Mouse (Mus musculus) intestine, embryonic 15.5 days (tissue): ENCODE measurements at regions not wholly inside any gene's neighbourhood (a gene's known extent, or its start where the extent isn't known, plus 50 kb on each side); places are given as distances from the start of the nearest gene placed in this dataset.

Experiments used
- ATAC-seq: fragments of 200-750 bp; cut with Nextera tagmentation; 2 replicates; pipeline ENCODE4 v1.8.0; 2017; ENCODE audit warnings: moderate TSS enrichment, moderate library complexity
- H3K27ac ChIP-seq: fragments of 300-500 bp; sonication (generic); 2 replicates; pipeline ENCODE4 v1.5.1; 2015; ENCODE audit warnings: mild to moderate bottlenecking, inconsistent platforms
- H3K27me3 ChIP-seq: fragments of 300-500 bp; sonication (generic); replicated peaks from 2 replicates; pipeline ENCODE4 v1.6.1; 2015; ENCODE audit warnings: inconsistent platforms
- H3K36me3 ChIP-seq: fragments of 300-500 bp; sonication (generic); 2 replicates; pipeline ENCODE4 v1.6.1; 2015; ENCODE audit warnings: inconsistent platforms
- H3K4me1 ChIP-seq: fragments of 300-500 bp; sonication (generic); replicated peaks from 2 replicates; pipeline ENCODE4 v1.6.1; 2015; ENCODE audit warnings: inconsistent platforms
- H3K4me2 ChIP-seq: fragments of 300-500 bp; sonication (generic); replicated peaks from 2 replicates; pipeline ENCODE4 v1.6.1; 2015; ENCODE audit warnings: mild to moderate bottlenecking, inconsistent platforms
- H3K4me3 ChIP-seq: fragments of 300-500 bp; sonication (generic); replicated peaks from 2 replicates; pipeline ENCODE4 v1.5.1; 2015; ENCODE audit warnings: inconsistent platforms
- H3K9ac ChIP-seq: fragments of 300-500 bp; sonication (generic); 2 replicates; pipeline ENCODE4 v1.6.1; 2015; ENCODE audit warnings: inconsistent platforms
- H3K9me3 ChIP-seq: fragments of 300-500 bp; sonication (generic); 2 replicates; pipeline ENCODE4 v1.6.1; 2016; ENCODE audit warnings: inconsistent platforms
- WGBS: fragments of 180-500 bp; shearing (Covaris S2); methylation state at CpG from one replicate; pipeline ENCODE4 v1.1.7; 2015; 5-methylcytosine and 5-hydroxymethylcytosine counted together

DNA sequence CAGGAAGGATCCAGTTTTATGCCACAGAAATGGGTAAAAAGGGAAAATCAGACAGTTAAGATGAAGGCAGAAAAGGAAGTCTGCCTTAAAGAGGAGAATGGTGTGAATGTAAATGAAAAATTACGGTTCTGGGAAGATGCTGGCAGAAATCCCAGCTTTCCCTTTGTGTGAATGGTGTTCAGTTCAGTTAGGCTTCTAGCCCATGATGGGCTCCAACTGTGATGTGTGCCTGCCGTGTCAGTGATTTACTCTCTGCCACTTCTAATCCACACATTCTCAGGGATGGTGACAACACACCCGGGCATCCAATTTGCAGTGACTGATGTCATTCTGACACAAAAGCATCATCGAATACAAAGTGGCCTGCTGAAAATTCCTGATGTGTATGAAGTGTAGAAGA, 1171.6 kb downstream of the Gsdmc2 start:
- 61% methylated on average over 4 of the region's 4 CpGs for WGBS
- H3K36me3 ChIP-seq = no peaks in the 10 kb centered on the region
- no peaks in the 10 kb centered on the region for H3K9me3 ChIP-seq
- no peak overlapping the region for H3K4me3 ChIP-seq
- H3K9ac ChIP-seq = no peak overlapping the region
- no peak overlapping the region for H3K4me2 ChIP-seq
- no peak overlapping the region for H3K27ac ChIP-seq
- H3K27me3 ChIP-seq = no peaks in the 10 kb centered on the region
- ATAC-seq = no peak
- no peaks in the 10 kb centered on the region for H3K4me1 ChIP-seq

DNA sequence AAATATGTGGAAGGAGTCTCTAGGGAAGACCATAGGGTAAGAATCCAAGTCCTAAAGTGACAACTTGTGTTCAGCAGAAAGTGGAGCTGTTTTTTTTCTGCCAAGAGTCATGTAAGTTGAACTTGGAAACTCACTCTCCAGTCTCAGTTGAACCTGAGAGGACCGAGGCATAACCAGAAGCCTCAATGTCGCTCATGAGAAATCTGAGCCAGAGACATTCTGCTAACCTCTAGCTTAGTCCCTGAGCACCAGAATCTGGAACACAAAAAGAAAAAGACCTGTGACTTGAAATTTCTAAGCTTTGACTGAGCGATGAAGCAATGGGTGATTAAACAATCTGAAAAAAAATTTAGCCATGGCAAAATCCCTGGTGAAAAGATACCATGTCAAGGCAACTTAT, 1175.0 kb downstream of the Gsdmc2 start:
- no peaks in the 10 kb centered on the region for H3K4me1 ChIP-seq
- no peaks in the 10 kb centered on the region for H3K36me3 ChIP-seq
- H3K27me3 ChIP-seq = no peaks in the 10 kb centered on the region
- H3K9me3 ChIP-seq = no peaks in the 10 kb centered on the region
- WGBS = 93% methylated on average over 3 of the region's 3 CpGs
- ATAC-seq = no peak
- no peak overlapping the region for H3K4me2 ChIP-seq
- no peak overlapping the region for H3K9ac ChIP-seq
- H3K27ac ChIP-seq = no peak overlapping the region
- H3K4me3 ChIP-seq = no peak overlapping the region

DNA sequence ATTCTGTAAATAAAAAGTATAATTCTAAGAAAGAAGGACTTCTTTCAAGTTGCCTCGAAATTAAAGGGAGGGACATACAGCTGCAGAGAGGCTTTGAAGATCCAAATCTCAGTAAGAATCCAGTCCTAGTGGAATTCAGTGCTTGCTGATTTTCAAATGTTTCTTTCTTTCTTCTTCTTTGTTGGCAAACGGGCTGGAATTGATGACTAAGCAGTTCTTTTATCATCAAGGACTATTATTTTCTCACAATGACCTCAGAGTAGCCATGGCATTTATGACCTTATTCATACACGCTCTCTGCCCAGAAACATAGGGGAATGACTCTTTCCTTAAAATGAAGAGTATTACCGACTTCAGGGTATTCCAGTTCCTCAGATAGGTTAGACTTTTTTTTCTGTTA, 1185.9 kb downstream of the Gsdmc2 start:
- no peaks in the 10 kb centered on the region for H3K36me3 ChIP-seq
- WGBS = 81% methylated on average over 4 of the region's 4 CpGs
- no peak for ATAC-seq
- no peak overlapping the region for H3K9ac ChIP-seq
- no peaks in the 10 kb centered on the region for H3K9me3 ChIP-seq
- no peaks in the 10 kb centered on the region for H3K27me3 ChIP-seq
- no peaks in the 10 kb centered on the region for H3K4me1 ChIP-seq
- no peak overlapping the region for H3K4me2 ChIP-seq
- H3K4me3 ChIP-seq = no peak overlapping the region
- H3K27ac ChIP-seq = no peak overlapping the region

DNA sequence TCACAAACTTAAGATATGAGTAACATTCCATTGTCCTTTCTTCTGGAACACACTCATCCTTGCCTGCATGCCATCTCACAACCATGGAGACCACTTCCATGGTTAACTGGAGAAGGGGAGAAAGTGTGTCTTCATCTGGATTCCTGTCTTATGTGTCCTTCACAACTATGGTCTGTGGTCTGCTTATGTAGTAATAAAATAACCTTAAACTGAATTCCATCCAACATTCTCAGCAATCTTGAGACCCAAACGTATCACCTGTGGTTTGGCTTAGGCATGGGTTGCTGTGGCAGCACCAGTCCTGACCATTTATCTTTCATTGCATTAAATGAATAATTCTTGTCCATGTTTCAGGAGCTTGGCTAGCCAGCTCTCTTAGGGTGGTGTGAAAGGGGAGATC, 1186.3 kb downstream of the Gsdmc2 start:
- no peaks in the 10 kb centered on the region for H3K4me1 ChIP-seq
- no peak overlapping the region for H3K9ac ChIP-seq
- ATAC-seq = no peak
- H3K36me3 ChIP-seq = no peaks in the 10 kb centered on the region
- no peaks in the 10 kb centered on the region for H3K9me3 ChIP-seq
- WGBS = 69% methylated on average over 1 of the region's 1 CpGs
- H3K27me3 ChIP-seq = no peaks in the 10 kb centered on the region
- H3K27ac ChIP-seq = no peak overlapping the region
- no peak overlapping the region for H3K4me2 ChIP-seq
- no peak overlapping the region for H3K4me3 ChIP-seq

DNA sequence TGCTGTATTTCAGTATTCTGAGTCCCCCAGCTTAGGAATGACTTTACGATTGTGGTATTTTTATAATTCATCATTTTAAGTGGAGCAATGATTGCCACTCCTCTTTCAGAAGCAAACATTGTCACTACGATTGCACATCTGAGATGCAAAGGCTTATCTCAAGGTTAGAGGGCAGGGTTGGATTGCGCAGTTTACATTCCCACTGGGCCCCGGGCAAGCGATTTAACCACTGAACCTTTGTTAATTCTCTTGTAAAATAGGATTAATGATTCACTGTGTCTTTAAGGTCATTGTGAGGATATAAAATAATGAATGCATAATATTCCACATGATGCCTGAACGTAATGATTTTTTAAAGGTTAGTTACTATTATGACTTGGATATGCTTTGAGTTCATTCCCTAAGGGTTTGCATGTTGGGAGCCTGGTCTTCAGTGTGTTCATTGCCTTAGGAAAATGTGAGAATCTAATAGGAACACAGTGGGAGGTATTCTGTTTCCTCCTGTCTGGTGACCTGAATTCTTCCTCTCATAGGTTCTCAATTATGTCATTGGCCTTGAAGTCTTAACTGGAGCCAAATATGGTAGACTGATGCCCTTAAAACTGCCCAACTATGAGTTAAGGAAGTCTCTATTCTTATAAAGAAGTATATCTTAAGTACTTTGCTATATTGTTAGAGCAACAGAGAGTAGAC, 1198.4 kb downstream of the Gsdmc2 start:
- H3K27me3 ChIP-seq = no peaks in the 10 kb centered on the region
- H3K36me3 ChIP-seq = no peaks in the 10 kb centered on the region
- WGBS = 58% methylated on average over 6 of the region's 6 CpGs
- no peak overlapping the region for H3K4me2 ChIP-seq
- 0 out of 2 replicates have a peak overlapping the region, but pooled peaks have one; percentile 32 for H3K27ac ChIP-seq
- no peak overlapping the region for H3K9ac ChIP-seq
- ATAC-seq = peak; percentile 93
- no peaks in the 10 kb centered on the region for H3K9me3 ChIP-seq
- no peaks in the 10 kb centered on the region for H3K4me1 ChIP-seq
- no peak overlapping the region for H3K4me3 ChIP-seq

DNA sequence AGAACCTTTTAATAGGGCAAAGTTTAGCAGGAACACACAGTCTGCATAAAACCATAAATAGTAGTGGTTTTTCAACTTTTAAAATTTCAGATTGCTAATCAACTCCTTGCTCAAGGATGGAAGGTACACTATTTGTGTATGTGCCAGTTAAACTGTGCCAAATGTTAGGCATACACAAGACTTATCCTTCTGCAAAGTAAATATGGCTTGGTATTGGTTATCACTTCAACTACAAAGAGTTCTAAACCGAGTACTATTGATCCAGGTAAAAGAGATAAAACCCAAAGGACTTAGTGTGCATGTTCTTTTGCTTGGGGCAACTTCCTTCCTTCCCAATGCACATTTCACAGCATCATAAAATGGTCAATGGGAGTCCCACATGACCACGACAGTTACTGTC, 1200.2 kb downstream of the Gsdmc2 start:
- no peak for ATAC-seq
- no peak overlapping the region for H3K27ac ChIP-seq
- H3K27me3 ChIP-seq = no peaks in the 10 kb centered on the region
- H3K4me2 ChIP-seq = no peak overlapping the region
- no peaks in the 10 kb centered on the region for H3K9me3 ChIP-seq
- H3K9ac ChIP-seq = no peak overlapping the region
- no peaks in the 10 kb centered on the region for H3K4me1 ChIP-seq
- H3K36me3 ChIP-seq = no peaks in the 10 kb centered on the region
- H3K4me3 ChIP-seq = no peak overlapping the region
- 50% methylated on average over 2 of the region's 2 CpGs for WGBS

DNA sequence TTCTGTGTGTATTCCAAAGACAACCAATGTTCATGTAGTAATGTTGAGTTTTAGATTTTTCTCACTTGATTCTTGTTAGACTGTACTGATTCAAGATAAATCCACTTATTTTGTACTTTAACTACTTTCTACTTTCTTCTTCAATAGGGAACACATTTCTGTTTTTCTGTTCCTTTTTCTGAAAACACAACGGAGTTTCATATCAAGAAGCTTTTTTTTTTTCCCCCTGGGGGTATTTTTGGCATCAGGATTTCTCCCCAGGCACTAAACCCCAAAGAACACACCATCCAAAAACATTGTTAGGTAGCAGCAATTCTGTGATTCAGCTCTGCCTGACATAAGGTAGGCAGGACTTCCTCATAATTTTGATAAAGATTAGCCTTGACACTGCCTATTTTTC, 1200.7 kb downstream of the Gsdmc2 start:
- Histone ChIP-seq H3K9ac (no peak overlapping the region), H3K27me3 (no peaks in the 10 kb centered on the region), H3K27ac (no peak overlapping the region), H3K4me1 (no peaks in the 10 kb centered on the region), H3K9me3 (no peaks in the 10 kb centered on the region), H3K4me3 (no peak overlapping the region), H3K36me3 (no peaks in the 10 kb centered on the region), H3K4me2 (no peak overlapping the region)
- WGBS = 83% methylated on average over 1 of the region's 1 CpGs
- ATAC-seq = no peak

DNA sequence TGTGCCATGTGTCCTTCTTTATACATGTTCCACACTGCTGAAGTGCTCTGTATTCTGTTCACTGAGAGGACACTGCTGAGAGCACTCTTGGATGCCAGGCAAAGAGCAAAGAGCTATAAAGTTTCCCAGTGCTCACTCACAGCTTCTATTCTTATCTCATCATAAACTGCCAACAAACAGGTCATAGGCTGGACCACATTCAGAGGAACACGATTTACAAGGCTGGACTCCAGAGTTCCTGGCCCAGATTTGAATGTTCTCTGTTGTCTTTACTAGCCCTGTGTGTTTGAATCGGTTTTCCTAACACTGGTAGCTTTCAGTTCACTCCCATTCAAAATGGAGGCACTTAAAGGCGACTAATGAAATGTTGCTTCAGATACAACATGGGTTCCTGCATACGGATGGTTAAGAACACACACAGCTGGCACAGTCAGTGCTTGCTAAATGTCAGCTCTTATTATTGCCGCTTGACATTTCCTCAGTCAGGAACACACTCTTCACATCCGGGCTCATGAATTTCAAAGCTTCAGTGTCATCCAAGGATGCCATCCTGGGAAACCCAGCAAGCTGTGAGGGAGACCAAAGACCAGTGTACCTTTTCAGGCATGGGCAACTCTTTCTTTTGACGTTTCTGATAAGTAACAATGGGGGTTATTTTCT, 1203.8 kb downstream of the Gsdmc2 start:
- H3K4me2 ChIP-seq = no peak overlapping the region
- H3K36me3 ChIP-seq = no peaks in the 10 kb centered on the region

DNA sequence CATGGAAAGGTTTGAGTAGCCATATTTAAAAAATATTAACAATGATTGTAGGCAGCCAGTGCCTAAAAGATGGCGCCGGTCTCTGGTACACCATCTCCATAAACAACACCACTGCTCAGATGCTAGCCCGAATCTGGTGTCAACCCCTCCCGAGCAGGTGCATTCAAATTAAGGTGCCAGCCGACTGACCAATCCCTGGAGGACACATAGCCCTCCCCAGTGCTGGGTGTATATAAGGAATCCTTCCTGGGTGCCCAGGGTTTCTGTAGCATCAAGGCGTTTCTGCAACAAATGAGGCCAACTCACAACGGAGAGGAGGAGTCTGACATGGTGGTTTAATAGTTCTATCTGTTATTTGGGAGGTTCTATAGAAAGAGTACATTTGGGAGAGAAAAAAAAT, 1219.6 kb downstream of the Gsdmc2 start:
- H3K9me3 ChIP-seq = no peaks in the 10 kb centered on the region
- no peak overlapping the region for H3K4me3 ChIP-seq
- no peaks in the 10 kb centered on the region for H3K36me3 ChIP-seq
- no peaks in the 10 kb centered on the region for H3K4me1 ChIP-seq
- ATAC-seq = no peak
- no peak overlapping the region for H3K27ac ChIP-seq
- no peak overlapping the region for H3K9ac ChIP-seq
- H3K4me2 ChIP-seq = no peak overlapping the region
- 88% methylated on average over 7 of the region's 7 CpGs for WGBS
- H3K27me3 ChIP-seq = no peaks in the 10 kb centered on the region

More for the DNA sequence above, 1203.8 kb downstream of the Gsdmc2 start:
- Histone ChIP-seq H3K9me3 (no peaks in the 10 kb centered on the region), H3K4me1 (no peaks in the 10 kb centered on the region), H3K27ac (no peak overlapping the region), H3K9ac (no peak overlapping the region), H3K27me3 (no peaks in the 10 kb centered on the region), H3K4me3 (no peak overlapping the region)
- no peak for ATAC-seq
- 81% methylated on average over 7 of the region's 7 CpGs for WGBS

DNA sequence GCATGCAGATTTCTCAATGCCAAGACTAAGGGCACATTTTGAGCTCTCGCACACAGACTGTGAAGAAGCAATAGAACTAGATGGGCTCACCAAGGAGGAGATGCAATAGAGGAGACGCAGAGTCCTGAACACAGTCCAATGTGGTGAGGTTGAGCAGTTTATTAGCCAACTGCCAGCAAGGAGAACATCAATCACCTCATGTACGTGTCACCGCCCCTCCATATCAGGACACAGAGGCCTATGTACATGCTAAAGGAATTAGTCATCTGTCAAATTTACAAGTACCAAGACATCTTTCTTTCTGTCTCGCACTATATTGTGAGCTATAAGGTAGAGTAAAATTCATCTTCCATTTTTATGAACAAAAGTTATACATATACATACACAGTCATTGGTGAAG, 1228.9 kb downstream of the Gsdmc2 start:
- ATAC-seq = no peak
- no peak overlapping the region for H3K27ac ChIP-seq

DNA sequence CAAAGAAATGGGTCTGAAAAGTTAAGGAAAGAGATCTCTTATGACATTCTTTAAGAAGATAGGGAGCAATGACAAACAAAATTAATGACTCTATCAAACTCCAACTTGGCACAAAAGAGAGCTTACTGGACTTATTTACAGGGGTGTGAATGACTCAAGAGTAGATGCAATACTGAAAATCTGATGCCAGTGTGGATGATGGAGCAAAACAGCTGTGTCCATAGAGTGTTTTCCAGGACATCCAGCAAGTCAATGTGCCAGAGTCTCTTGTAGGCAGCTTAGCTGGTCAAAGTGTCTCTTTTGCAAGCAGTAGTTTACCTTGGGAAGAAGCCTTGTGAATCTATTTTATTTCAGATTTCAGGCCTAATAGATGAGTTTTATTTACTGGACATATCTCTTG, 1248.2 kb downstream of the Gsdmc2 start:
- Histone ChIP-seq H3K4me1 (no peaks in the 10 kb centered on the region), H3K27ac (no peak overlapping the region), H3K9ac (no peak overlapping the region), H3K4me2 (no peak overlapping the region), H3K36me3 (no peaks in the 10 kb centered on the region), H3K4me3 (no peak overlapping the region), H3K27me3 (no peaks in the 10 kb centered on the region), H3K9me3 (no peaks in the 10 kb centered on the region)
- no peak for ATAC-seq

More for the DNA sequence above, 1228.9 kb downstream of the Gsdmc2 start:
- WGBS = 92% methylated on average over 5 of the region's 5 CpGs
- Histone ChIP-seq H3K4me3 (no peak overlapping the region), H3K4me2 (no peak overlapping the region), H3K9me3 (no peaks in the 10 kb centered on the region), H3K36me3 (no peaks in the 10 kb centered on the region), H3K27me3 (no peaks in the 10 kb centered on the region), H3K4me1 (no peaks in the 10 kb centered on the region), H3K9ac (no peak overlapping the region)

DNA sequence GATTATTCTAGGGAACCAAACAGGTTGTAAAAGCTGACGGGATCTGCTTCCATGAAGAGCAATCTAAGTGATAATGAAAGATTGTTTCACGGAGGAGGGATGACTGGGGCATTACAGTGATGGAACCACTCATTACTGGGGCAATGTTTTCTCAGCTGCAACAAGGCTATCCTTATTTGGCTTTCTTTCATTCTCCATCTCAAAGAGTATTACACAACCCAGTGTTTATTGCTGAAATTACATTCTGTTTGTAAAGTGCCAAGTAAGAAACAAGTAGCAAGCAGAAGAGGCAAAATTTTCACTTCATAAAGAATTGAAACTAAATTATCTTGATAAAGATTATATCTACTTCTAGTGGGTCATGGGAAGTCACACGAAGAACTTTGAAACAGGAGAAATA, 1256.4 kb downstream of the Gsdmc2 start:
- H3K9me3 ChIP-seq = no peaks in the 10 kb centered on the region
- no peaks in the 10 kb centered on the region for H3K36me3 ChIP-seq
- ATAC-seq = no peak
- no peak overlapping the region for H3K4me3 ChIP-seq
- no peaks in the 10 kb centered on the region for H3K27me3 ChIP-seq
- H3K27ac ChIP-seq = no peak overlapping the region
- no peaks in the 10 kb centered on the region for H3K4me1 ChIP-seq
- 70% methylated on average over 3 of the region's 3 CpGs for WGBS
- no peak overlapping the region for H3K9ac ChIP-seq
- H3K4me2 ChIP-seq = no peak overlapping the region

DNA sequence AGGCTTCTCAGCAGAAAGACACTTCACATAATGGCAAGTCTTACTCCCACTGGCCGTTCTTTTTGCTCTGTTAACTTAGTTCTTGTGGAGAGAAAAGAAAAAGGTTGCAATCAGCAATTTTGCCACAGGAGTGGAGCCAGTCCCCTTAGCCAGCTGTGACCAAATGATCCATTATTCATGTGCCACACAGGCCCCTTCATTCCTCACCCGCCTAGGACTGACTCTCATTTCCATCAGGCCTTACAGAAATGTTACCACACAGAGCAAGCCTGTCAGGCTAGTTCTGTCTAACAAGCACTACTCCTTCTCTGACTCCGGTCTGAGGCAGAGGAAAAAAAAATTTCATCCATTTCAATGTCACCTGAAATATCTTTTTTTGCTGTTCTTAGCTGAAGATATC, 1266.2 kb downstream of the Gsdmc2 start:
- Histone ChIP-seq H3K9ac (no peak overlapping the region), H3K4me1 (no peaks in the 10 kb centered on the region), H3K27ac (no peak overlapping the region), H3K36me3 (no peaks in the 10 kb centered on the region), H3K9me3 (no peaks in the 10 kb centered on the region), H3K4me2 (no peak overlapping the region), H3K27me3 (no peaks in the 10 kb centered on the region), H3K4me3 (no peak overlapping the region)
- 79% methylated on average over 3 of the region's 3 CpGs for WGBS
- ATAC-seq = no peak
